Mouse (Mus musculus): ENCODE data around the gene Atp6v1g2.

The Atp6v1g2 gene

DNA sequence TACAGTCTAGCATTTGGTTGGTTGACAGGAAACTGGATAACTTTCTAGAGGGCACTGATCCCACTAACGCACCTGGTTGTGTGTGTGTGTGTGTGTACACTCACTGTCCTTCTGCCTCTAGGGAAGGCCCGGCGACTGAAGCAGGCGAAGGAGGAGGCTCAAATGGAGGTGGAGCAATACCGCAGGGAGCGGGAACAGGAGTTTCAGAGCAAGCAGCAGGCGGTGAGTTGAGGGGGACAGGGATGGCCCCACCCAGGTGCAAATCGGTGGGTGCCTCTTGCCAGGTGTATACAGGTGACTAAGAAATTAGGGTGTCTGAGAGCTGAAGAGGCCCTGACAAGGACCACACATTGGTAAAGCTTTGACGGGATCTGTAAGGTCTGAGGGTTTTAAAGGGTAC, 3.5 kb downstream of the Atp6v1g2 start:
- DNase-seq (ENCODE audit: low read depth, low spot score), result no peak

DNA sequence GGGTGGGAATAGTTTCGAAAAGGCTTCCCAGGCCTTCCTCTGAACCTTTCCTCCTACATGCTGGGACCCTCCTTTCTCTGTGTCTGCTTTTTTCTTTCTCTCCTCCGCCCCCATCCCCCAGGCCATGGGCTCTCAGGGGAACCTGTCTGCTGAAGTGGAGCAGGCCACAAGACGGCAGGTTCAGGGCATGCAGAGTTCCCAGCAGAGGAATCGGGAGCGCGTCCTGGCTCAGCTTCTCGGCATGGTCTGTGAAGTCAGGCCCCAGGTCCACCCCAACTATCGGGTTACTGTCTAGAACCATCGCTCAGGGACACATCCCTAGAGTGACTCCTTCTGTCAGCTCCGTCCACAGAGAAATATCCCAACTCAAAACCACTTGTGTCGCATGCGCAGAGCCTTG, 4.0 kb downstream of the Atp6v1g2 start:
- DNase-seq (ENCODE audit: low read depth, low spot score), result no peak

DNA sequence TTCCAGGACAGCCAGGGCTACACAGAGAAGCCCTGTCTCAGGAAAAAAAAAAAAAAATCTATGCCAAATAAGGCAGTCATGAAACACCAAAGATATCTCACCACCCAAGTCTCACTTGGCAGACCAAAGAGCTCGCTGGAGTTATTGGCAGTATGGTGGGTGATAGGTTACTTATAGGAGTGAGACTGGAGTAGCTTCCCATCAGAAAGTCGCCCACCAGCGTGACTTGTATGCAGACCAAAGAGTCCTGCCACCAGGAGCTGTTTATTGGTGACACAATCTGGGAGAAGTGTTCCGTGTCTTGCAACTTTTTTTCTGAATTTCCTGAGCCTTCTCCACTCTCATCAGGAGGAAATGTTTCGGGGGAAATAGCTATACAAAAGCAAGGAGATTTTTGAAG, 6.2 kb downstream of the Atp6v1g2 start:
- no peak for DNase-seq (ENCODE audit: low read depth, low spot score)

- no peak for DNase-seq (ENCODE audit: low read depth, low spot score)
Observed at GRCm38 (mm10) chr17:35240384-35241304, 7.2 kb downstream of the Atp6v1g2 start.

DNA sequence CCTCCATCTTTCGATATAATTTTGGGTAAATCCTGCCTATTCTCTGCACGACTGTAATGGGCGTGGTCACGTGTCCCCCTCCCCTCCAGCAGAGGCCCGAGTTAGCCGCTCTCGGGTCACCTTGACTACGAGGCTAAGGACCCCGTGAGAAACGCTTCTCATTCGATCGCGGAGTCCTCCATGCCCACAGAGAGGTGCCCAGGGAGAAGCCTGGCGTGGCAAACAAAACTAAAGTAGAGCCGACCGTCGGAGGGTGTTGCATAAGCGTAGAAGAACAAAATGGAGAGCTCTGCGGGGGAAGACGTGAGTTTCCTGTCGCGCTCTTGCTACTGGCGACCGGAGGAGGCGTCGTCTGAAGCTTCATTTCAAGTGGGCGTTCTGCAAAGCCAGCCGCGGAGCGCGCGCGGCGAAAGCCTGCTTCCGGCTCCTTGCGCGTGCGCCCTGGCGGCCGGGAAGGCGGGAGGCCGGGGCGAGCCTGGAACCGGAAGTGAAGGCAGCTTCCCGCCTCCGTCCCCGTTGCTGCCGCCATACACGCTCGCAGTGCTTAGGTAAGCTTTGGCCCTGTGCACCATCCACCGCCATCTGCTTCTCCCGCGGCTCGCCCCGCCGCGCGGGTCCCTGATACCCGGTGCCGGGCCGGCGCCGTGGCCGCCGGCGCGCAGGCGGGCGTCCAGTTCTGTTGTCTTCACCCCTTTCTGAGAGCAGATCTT, 8.0 kb downstream of the Atp6v1g2 start, which contains the start of gene Ddx39b:
TSS of gene Ddx39b (plus strand) at position 442 of the 710 bp plus-strand sequence.
- DNase-seq (ENCODE audit: low read depth, low spot score), result peak; percentile 82

- no peak for DNase-seq (ENCODE audit: low read depth, low spot score)
Observed at GRCm38 (mm10) chr17:35242015-35242941, 8.8 kb downstream of the Atp6v1g2 start.

DNA sequence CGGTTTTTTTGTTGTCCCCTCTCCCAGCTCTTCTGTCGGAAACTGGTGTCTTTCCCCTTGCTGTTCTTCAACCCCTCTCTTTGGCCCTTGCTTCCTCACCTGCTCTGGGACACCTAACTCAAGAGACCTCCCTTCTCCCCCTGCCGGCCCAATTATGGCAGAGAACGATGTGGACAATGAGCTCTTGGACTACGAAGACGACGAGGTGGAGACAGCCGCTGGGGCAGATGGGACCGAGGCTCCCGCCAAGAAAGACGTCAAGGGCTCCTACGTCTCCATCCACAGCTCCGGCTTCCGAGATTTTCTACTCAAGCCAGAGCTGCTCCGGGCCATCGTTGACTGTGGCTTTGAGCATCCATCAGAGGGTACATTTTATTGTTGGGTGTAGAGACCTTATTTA, 9.6 kb downstream of the Atp6v1g2 start:
- no peak for DNase-seq (ENCODE audit: low read depth, low spot score)

DNA sequence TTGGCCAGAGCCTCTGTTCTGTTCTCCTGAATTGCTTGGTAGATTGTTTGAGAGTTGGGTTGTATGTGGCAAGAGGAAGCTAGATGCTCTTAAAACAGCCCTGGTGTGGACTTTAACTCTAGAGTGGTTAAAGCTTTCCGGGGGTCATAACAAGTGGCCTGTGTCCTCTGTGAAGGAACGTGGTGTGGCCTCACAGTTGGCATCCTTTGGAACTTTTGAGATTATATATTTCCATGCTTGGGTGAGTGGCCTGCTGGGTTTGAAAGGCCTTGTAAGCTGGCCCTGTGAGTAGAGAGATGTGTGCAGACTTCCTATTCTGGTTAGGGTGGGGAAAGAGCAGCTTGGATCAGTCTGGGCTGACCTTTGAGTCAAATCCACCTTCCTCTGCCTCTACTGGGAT, 11.5 kb downstream of the Atp6v1g2 start:
- DNase-seq (ENCODE audit: low read depth, low spot score), result no peak

GRCm38 (mm10) chr17:35245731-35246623, 12.5 kb downstream of the Atp6v1g2 start:
- DNase-seq (ENCODE audit: low read depth, low spot score), result no peak

DNA sequence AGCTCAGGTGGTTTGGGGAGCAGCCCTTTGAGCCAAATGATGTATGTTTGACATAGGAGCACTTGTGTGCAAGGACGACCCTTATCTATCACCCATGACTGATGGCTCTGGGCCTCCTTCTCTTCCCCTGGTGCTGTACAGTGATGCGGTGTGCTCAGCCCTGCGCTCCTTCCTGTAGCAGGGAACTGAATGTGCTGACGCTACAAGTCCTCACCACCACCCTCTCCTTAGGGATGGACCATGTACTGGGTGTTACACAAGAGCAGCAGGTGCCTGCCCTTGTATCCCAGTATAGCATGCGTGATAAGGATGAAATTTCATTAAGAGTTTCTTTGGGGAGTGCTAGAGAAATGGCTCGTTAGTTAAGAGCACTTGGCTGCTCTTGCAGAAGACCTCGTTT, 13.7 kb downstream of the Atp6v1g2 start:
- no peak for DNase-seq (ENCODE audit: low read depth, low spot score)

DNA sequence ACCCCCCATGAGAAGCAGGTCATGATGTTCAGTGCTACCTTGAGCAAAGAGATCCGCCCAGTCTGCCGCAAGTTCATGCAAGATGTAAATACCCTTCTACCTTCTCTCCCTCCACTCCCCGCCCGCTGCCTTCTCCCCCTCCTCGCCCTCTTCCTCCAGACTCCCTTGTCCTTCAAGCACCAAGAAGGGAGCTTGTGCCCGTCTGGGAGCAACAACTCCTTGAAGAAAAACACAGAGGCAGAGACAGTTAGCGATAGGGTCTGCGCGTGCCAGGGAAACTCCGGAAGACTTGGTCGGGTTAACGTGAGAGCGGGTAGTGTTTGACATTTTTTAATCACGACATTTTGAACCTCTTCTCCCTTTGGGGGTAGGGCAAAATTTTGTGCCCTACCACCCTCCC, 15.5 kb downstream of the Atp6v1g2 start:
- DNase-seq (ENCODE audit: low read depth, low spot score), result no peak

DNA sequence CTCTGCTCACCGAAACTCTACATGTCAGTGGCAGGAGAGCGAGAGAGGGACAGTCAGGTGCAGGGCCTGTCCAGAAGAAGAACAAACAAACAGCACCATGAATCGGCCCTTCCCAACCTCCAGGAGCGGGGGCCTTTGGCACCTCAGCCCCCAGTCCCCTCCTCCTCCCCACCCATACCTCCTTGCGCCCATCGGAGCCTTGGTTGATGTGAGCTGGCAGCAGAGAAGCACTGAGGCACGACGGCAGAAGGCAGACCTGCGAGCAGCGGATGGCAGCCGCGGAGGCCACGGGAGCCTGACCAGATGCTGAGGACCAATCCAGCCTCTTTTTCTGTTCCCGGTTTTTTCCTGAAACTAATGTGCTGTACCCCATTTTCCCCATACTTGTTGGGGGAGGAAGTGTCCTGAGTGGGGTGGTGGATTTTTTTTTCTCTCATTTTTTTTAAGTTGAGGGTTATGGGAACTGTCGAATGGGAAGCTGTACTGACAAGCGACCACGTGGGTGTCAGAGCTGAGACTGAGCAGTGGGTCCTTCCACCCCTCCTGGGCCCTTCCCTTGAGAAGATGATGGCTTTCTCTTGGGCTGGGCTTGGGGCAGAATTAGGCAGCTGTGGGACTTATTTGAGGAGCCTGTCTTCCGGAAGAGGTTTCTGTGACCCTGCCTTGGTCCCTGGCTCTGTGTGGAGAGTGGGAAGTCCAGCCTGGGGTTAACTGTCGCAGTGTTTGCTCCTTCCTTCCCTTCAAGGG, 16.2 kb downstream of the Atp6v1g2 start:
- DNase-seq (ENCODE audit: low read depth, low spot score), result no peak

DNA sequence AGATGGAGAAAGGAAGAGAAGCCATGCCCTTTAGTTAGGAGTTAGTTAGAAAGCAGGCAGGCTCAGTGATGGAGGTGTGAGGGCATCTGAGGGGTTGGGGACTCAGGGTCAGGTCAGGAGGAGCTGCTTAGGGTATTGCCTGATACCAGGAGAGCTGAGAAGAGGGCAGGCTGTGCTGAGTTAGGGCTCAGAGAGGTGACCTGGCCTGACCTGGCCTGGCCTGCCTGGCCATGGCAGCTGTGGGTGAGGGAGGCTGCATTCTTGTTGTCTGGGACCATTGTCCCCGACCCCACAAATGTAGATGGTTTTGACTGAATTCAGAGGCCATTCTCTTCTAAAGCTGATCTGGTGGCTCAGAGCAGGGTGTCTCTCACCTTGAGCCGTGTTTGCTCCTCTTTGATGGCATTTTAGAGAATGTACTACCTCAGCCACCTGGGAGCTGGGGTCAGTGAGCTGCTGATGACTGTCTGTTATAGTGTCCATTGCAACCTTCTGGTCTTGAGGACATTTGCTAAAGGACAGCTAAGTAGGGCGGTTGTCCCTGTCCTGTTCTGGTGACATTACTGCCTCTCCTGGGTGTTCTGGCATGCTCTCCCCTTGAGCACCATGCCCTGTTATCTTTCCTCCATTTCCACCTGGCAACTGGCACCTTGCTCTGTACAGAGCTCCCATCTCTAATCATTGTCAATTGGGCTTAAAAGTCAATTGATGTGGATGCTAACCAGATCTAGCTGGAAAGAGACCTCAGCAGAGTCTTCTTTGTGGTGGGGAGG, 17.1 kb downstream of the Atp6v1g2 start:
- no peak for DNase-seq (ENCODE audit: low read depth, low spot score)

- DNase-seq (ENCODE audit: low read depth, low spot score), result no peak
Observed at GRCm38 (mm10) chr17:35251162-35251719, 17.8 kb downstream of the Atp6v1g2 start.

DNA sequence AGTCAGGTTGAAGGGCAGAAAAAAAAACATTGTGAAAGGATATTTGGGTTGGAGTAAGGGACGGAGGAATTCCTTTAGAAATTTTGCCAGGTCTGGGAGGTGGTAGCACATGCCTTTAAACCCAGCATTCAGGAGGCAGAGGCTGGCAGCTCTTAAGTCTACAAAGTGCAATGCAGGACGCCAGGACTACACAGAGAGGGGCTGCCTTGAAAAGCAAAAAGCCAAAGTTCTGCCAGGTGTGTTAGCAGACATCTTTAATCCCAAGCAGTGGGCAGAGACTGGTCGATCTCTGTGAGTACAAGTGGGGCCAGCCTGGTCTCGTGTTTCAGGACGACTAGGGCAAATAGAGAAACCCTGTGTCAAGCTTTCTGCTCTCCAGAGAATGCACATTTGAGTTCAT, 18.5 kb downstream of the Atp6v1g2 start:
- DNase-seq (ENCODE audit: low read depth, low spot score), result no peak

DNA sequence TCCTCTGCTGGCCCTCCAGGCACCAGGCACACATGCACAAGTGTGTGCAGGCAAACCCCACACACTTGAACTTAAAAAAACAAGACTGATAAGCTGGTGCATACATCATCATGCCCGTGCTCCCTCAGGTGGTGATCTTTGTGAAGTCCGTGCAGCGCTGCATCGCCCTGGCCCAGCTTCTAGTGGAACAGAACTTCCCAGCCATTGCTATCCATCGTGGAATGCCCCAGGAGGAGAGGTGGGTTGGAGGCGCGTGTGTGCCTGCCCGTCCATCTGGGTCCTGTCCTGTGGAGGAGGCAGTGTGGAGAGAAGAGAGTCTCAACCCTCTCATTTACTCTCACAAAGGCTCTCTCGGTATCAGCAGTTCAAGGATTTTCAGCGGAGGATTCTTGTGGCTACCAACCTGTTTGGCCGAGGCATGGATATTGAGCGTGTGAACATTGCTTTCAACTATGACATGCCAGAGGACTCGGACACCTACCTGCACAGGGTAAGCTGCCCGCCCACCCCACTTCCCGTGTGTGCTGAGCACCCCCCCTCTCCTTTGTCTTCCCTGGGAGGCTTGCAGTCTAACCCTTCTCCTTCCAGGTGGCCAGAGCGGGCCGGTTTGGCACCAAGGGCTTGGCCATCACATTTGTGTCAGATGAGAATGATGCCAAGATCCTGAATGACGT, 19.3 kb downstream of the Atp6v1g2 start:
- DNase-seq (ENCODE audit: low read depth, low spot score), result no peak

DNA sequence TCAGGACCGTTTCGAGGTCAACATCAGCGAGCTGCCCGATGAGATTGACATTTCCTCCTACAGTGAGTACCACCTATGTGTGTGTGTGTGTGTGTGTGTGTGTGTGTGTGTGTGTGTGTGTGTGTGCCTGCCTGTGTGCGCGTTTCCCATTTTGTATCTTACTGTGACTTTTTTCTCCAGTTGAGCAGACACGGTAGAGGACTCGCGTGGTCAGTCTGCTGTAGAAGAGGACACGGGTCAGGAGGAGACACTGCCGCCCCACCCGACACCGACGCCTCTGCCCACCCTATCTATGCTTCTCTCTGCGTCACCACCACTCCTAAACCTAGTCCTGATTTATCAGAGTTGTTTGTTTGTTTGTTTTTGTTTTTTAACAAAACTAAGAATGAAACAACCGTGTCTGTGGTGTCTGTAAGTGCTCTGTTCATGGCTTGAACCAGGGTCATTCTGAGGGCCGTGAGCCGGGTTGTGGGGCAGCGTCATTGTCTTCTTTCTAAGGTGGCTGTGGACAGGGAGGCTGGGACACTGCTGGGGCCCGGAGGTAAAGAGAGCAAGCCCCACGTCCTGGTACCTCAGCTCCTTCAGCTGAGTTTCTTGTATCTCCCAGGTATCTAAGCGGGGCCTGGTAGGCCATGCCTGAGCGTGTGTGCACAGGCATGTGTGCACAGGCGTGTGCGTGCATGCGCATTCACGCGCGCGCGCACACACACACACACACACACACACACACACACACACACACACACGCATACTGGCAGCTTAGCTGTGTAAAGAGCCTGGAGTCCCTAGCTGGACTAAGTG, 20.0 kb downstream of the Atp6v1g2 start:
- no peak for DNase-seq (ENCODE audit: low read depth, low spot score)

All from WW6 (cell line).